Mouse (Mus musculus) cerebellum, adult 2 months (tissue): ENCODE data around the gene Pdhx.

ENCODE experiments used
- CTCF ChIP-seq: fragments of 200-500 bp; IDR thresholded peaks from 2 replicates; pipeline ENCODE4 v1.5.1; 2011; ENCODE audit warnings: low read depth, mild to moderate bottlenecking, control low read depth, low read length, moderate library complexity, borderline replicate concordance; ENCODE audit not compliant: insufficient read depth
- POLR2A ChIP-seq: fragments of 200-500 bp; IDR thresholded peaks from 2 replicates; pipeline ENCODE4 v1.6.1; 2011; ENCODE audit warnings: low read length, control low read depth, borderline replicate concordance; ENCODE audit not compliant: insufficient read depth

GRCm38 (mm10) chr2:103086432-103086831 is 13.1 kb upstream of the Pdhx start:
- no peak for TF ChIP-seq POLR2A
- TF ChIP-seq CTCF: no peak
